In the genomic region with DNA sequence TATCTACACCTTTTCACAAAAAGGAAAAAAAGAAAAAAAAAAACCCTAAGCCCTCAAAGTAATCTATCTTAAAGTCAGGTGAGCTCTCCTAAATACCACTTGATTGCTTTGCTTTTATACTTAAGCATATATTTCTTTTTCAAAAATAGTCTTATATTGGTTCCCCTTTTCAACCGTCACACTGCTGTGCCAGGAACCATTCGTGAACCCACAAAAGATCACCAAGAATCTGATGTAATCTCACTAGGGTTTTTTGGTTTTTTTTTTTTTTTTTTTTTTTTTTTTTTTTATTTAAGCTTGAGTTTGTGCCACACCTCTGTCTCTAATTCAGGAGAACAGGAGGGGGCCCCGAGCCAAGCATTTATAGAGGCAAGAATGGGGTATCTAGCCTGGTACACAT, we compare ENCODE assay signal across 17 mouse cellular contexts.
"Had no signal": no experiment of that assay in that cellular context is flagged by ENCODE, and none has a peak within 500 bp of the region (broad histone marks: within the 10 kb centered on the region; RNA-seq: fewer than 3 reads in every experiment).

No protein-coding gene starts in this region.

- DNase-seq: liver, postnatal 0 days; lung, adult 2 months; lung, postnatal 14 days; lung, postnatal 36 days; right cerebral cortex, postnatal 14 days; spleen, adult 18-20 months; thymus, adult 18-20 months; thymus, postnatal 14 days; thymus, postnatal 36 days had no signal

- H3K4me3 ChIP-seq: lung, embryonic 15.5 days; megakaryocyte, embryonic 14.5 days; midbrain, embryonic 13.5 days; midbrain, embryonic 15.5 days; neural tube, embryonic 12.5 days had no signal

- H3K27ac ChIP-seq: lung, embryonic 15.5 days; macrophage; midbrain, embryonic 13.5 days; midbrain, embryonic 15.5 days; neural tube, embryonic 12.5 days had no signal

- H3K9ac ChIP-seq: liver, postnatal 0 days; lung, embryonic 15.5 days; midbrain, embryonic 13.5 days; midbrain, embryonic 15.5 days; neural tube, embryonic 12.5 days had no signal

- H3K4me2 ChIP-seq: lung, embryonic 15.5 days; midbrain, embryonic 11.5 days; midbrain, embryonic 13.5 days; midbrain, embryonic 15.5 days; neural tube, embryonic 12.5 days had no signal

- H3K9me3 ChIP-seq: lung, embryonic 15.5 days; midbrain, embryonic 13.5 days; midbrain, embryonic 15.5 days; neural tube, embryonic 12.5 days had no signal

- H3K27me3 ChIP-seq: lung, embryonic 15.5 days; megakaryocyte, embryonic 14.5 days; midbrain, embryonic 13.5 days; midbrain, embryonic 15.5 days; neural tube, embryonic 12.5 days had no signal

- H3K4me1 ChIP-seq: lung, embryonic 15.5 days; megakaryocyte, embryonic 14.5 days; midbrain, embryonic 13.5 days; midbrain, embryonic 15.5 days; neural tube, embryonic 12.5 days had no signal

- H3K36me3 ChIP-seq: lung, embryonic 15.5 days; midbrain, embryonic 13.5 days; midbrain, embryonic 15.5 days; neural tube, embryonic 12.5 days had no signal

- ATAC-seq: liver, postnatal 0 days; lung, postnatal 0 days; midbrain, embryonic 13.5 days; midbrain, embryonic 15.5 days had no signal
